Mouse (Mus musculus): Measurements from ENCODE around the gene Plac9a. TPM values are rescaled to one million over a fixed set of nuclear protein-coding genes. Genes with fewer than 3 reads are reported as not detected.
"Not testable (repeated sequence)": the region's sequence is repeated elsewhere in the genome, so short reads cannot be mapped to it uniquely, and the experiment has no call there.

Gene Plac9a
- 1 to 10 TPM in 1 of 2 experiments, not detected in 1; 1.2 TPM for total RNA-seq (2021)

DNA sequence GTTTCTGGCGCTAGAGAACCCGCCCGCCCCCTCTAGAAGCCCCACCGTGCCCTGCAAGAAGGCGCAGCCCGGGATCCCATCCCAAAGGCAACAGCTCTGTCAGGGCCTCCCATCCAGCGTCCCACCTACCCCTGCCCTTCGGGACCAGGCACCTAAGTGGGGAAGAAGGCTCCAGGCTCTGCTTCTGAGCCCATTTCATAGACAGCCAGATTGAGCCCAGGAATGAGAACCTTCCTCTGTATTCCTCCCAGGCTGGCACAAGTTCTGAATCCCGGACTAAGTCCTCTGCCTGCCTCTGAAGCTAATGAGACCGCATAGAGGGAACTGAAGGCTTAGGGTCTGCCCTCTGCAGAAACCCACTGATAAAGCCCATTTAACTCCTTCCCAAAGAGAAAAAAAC is at the start of gene Plac9a:
TSS of gene Plac9a (minus strand) at position 101 of the 400 bp plus-strand sequence.
- DNase-seq (ENCODE audit: extremely low spot score in 1 of 2, low spot score in 1 of 2) = not testable (repeated sequence)

DNA sequence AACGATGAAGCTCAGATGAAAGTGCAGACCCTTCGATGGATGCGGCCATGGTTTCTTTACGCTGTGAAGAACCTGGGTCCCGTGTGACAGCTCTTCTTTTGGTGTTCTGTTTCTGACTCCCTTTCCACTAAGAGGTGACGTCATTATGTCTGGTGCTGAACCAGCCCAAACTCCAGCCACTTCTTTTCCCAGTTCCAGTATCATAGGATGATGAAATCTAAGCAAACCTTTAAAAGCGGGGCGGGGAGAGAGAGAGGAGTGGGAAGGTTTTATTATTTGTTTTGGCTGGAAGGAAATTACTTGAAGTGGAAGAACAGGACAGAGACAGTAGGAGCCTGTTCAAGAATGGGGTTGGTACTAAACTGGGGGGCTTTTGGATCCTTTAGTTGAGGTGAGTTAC is 35.1 kb upstream of the Plac9a start, which contains the start of gene Cphx1:
TSS of gene Cphx1 (plus strand) at position 301 of the 400 bp plus-strand sequence.
- DNase-seq (ENCODE audit: extremely low spot score in 1 of 2, low spot score in 1 of 2) = not testable (repeated sequence)

DNA sequence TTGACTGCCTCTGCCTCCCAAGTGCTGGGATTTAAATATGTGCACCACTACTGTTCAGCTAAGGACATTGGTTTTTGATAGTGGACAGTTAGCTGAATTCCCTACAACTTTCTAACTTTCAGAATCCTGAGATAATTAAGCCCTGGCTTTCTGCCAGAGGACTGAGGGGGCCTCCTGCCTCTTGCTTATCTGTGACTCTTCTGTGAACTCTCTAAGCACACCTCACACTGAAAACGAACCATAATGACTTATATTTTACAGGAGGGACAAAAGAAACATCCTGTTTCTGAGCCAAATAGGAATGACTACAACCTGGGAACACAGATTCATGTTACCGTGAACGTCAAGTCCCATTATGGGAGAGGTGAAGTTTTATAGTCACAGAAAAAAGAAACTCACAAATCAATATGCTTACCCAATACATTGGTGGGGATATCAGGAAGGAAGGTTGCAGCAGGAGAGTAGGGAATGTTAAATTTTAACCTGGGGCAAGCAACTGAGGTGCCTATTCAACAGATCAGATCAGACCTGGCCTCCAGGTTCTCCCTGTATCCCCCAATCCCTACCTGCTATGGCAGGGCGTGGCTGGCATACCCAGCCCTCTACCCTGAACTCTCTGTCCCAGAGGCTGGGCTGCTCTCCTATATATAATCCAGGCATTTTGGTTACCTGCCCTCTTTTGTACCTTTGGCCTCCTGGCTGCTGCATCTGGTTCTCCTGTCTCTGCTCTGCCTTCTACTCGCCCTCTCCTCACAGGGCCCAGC is 34.1 kb upstream of the Plac9a start:
- DNase-seq (ENCODE audit: extremely low spot score in 1 of 2, low spot score in 1 of 2) = not testable (repeated sequence)

DNA sequence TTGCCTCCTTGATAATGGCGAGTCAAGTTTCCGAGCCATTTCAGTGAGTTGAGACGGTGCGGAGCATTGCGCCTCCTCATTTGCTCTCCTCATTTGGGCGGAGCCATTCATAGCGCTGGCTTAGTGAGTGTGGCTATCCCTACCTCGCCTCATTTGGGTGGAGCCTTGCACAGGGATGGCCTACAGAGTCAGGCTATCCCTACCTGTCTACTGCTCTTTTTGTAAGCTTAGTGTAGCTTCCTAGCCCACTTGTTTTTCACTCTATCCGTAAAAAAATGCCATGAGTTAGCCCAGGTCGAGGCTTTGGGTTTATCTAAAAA is 24.6 kb upstream of the Plac9a start, which contains the start of gene Tmem254a:
TSS of gene Tmem254a (minus strand) at position 111 of the 320 bp plus-strand sequence.
- not testable (repeated sequence) for DNase-seq (ENCODE audit: extremely low spot score in 1 of 2, low spot score in 1 of 2)

DNA sequence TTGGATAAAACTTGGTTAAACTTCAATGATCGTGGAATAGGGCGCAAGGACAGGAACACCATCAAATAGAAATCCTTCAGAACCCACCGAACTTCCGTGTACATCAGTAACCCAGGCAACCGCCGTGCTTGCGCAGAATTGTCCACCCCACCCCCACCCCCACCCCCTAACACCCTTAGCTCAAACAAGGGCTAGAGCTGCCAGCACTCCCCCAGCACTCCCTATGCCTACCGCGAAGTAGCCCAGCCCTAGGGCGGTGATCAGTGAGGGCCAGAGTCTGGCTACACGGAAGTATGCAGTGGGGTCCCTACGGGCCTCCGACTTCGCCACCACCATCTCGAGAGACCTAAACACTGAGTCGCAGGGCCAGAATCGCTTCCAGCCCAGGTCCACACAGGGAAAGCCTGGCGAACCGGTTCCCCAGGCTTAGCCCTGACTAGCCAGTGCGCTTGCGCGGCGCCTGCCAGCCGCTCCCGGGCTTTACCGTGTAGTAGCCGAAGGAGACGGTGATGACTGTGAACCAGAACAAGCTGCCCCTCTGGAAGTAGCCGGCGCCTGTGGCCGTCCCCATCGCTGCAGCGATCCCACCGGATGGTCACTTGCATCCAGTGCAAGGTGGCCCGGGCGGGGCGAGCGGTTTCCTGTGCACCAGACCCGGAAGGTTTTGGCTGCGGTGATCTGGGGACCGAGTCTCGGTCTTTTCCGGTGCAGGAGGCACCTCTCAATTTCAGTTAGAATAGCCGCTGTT is 24.1 kb upstream of the Plac9a start:
- not testable (repeated sequence) for DNase-seq (ENCODE audit: extremely low spot score in 1 of 2, low spot score in 1 of 2)

DNA sequence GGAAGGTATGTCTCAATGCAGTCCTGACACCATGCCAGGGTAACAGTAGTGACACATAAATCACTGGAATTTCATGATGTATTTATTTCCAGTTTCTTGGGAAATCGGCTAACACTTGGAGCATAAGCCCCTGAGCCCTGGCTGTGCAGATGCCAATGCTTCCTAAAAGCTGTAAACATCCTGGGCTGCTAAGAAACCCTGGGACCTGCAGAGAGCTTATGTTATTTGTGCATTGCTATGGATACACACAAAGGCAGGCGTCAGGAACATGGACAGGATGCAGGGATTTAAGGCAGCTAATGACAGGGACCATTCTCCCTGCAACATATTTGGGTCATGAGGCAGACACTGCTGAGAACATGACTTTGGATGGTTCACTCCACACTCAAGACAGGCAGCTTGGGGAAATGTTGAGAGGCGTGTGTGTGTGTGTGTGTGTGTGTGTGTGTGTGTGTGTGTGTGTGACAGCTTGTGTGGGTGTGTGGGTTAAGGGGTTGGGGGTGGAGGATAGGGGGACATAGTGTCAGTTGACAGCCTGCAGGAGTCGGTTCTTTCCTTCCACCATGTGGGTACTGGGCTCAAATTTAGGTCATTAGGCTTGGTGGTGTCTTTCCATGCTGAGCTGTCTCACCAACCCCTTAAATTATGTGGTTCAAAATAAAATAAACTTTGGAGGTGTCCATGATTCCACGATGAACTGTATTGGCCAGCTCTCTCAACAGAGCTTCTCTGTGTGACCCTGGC is 15.7 kb upstream of the Plac9a start:
- not testable (repeated sequence) for DNase-seq (ENCODE audit: extremely low spot score in 1 of 2, low spot score in 1 of 2)

- not testable (repeated sequence) for DNase-seq (ENCODE audit: extremely low spot score in 1 of 2, low spot score in 1 of 2)
These were observed 6.1 kb upstream of the Plac9a start for GRCm38 (mm10) chr14:25908976-25909375.

- DNase-seq (ENCODE audit: extremely low spot score in 1 of 2, low spot score in 1 of 2) = not testable (repeated sequence)
These were observed 4.4 kb upstream of the Plac9a start for GRCm38 (mm10) chr14:25907272-25907671.

- DNase-seq (ENCODE audit: extremely low spot score in 1 of 2, low spot score in 1 of 2) = peak in 1 of 2 experiments; percentile 1
These were observed 2.3 kb upstream of the Plac9a start for GRCm38 (mm10) chr14:25905243-25905642.

GRCm38 (mm10) chr14:25895686-25896085 is 7.2 kb downstream of the Plac9a start:
- DNase-seq (ENCODE audit: extremely low spot score in 1 of 2, low spot score in 1 of 2) = not testable (repeated sequence)

- DNase-seq (ENCODE audit: extremely low spot score in 1 of 2, low spot score in 1 of 2) = not testable (repeated sequence)
These were observed 8.3 kb downstream of the Plac9a start for GRCm38 (mm10) chr14:25894566-25894965.

DNA sequence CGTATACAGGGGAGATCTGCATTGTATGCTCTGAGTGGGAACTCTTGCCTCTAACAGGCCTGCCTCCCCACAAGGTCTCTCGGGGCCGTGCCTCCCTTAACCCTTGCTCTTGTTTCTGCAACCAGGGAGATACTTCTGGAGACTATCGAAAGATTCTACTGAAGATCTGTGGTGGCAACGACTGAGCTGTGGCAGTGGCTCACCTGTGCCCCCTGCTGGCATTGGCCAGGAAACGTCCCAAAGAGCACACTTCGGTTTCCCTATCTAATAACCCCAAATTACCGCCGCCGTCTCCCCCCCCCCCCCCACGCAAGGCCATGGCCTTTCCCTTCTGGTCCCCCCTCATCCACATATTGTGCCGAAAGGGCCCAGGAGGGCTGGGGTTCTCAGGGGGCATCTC is 17.0 kb downstream of the Plac9a start:
- DNase-seq (ENCODE audit: extremely low spot score in 1 of 2, low spot score in 1 of 2) = not testable (repeated sequence)

DNA sequence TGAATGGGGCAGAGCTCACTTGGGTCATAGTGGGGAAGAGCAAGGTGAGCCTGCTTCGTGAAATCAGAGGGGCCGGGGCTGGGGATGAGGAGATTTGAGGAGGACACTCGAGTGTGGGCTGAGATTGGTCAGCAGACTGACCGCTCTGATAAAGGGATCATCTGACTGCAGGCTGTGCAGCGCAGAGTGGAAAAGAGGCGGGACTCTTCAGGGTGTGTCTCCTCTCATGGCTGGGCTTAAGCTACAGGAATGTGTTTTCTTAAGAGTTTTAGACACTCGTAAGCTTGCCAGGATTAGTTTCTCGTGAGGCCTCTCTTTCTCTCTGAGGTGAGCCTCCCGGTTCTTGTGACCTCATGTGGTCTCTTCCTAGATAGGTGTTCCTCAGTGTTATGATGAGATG is 21.1 kb downstream of the Plac9a start:
- DNase-seq (ENCODE audit: extremely low spot score in 1 of 2, low spot score in 1 of 2) = not testable (repeated sequence)

DNA sequence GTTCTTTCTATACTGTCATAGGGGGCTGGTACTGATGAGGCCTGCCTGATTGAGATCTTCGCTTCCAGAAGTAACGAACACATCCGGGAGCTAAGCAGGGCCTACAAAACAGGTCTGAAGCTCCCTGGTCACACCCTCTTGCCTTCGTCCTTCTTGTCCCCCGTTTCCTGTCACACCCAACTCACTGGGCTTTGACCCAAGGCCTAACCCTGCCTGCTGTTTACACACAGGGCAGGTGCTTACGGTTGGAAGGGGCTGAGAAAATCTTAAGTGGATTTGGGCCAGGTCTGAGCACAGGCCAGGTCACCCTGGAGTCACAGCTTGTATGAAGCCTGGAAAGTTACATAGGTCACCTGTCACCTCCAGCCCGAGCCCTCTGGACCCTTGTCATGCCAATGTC is 26.3 kb downstream of the Plac9a start:
- not testable (repeated sequence) for DNase-seq (ENCODE audit: extremely low spot score in 1 of 2, low spot score in 1 of 2)

DNA sequence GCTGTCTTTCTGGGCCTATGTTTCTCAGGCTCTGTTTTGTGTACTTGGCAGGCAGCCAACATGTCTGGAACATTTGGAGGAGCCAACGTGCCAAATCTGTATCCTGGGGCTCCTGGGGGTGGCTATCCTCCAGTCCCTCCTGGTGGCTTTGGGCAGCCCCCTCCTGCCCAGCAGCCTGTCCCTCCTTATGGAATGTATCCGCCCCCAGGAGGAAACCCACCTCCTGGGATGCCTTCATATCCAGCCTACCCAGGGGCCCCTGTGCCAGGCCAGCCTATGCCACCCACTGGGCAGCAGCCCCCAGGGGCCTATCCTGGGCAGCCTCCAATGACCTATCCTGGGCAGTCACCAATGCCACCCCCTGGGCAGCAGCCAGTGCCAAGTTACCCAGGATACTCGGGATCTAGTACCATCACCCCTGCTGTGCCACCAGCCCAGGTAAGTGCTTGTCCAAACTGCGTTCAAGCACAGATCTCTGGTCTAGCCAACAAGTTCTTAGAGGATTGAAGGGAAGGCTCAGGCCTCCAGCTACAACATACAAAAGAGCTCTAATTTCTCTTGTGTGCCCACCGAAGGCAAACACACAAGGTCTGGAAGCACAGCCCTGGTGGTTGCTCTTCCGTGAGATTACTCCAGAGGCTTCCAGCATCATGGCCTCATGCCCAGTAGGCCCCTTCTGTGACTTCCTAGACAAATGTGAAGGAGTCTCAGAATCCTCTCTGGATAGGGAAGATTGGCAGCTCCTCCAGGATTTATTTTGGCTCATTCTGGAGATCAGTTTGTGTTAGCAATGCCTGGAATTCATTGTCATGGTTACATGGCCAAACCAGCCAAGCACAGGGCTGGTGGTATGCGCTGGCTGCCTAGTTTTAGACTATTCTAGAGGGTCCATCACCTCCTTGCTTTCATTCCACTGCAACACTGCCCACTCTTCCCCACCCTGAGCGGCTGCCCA is 30.2 kb downstream of the Plac9a start:
- DNase-seq (ENCODE audit: extremely low spot score in 1 of 2, low spot score in 1 of 2) = peak; percentile 34 to 49

- no peak for DNase-seq (ENCODE audit: extremely low spot score in 1 of 2, low spot score in 1 of 2)
These were observed 33.6 kb downstream of the Plac9a start for GRCm38 (mm10) chr14:25869135-25869878.

DNA sequence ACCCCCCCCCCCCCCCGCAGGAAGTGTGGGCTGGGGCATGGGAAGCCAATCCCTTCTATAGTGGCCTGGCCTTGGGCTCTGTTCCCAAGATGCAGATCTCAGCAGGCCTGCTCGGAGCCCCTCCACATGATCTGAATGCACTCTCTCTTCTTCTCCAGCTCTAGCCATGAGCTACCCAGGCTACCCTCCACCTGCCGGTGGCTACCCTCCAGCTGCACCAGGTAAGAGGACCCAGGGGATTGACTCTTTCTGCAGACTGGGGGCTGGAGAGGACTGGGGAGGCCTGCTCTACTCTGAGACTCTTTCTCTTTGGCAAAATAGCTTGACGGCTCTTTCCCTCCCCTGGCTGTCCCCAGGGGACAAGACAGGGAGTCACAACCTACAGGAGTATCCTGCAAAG is 34.2 kb downstream of the Plac9a start:
- no peak for DNase-seq (ENCODE audit: extremely low spot score in 1 of 2, low spot score in 1 of 2)

DNA sequence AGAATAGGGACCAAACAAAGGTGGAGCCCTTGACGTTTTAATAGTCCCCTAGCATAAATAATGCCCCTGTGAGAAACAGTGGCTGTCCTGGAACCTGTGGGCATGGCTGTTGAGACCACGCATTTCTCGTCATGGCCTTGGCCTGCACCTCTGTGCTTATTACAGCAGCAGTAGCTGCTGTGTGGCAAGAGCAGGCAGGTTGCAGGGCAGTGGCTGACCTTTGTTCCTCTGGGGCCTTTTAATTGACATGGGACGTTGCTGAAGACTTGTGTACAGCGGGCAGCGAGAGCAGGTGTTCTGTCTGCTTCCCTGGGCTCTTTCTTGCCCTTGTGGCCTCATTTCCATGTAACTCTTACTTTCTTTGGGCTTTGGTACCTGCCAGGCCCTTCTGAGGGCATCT is 35.1 kb downstream of the Plac9a start:
- DNase-seq (ENCODE audit: extremely low spot score in 1 of 2, low spot score in 1 of 2) = no peak

DNA sequence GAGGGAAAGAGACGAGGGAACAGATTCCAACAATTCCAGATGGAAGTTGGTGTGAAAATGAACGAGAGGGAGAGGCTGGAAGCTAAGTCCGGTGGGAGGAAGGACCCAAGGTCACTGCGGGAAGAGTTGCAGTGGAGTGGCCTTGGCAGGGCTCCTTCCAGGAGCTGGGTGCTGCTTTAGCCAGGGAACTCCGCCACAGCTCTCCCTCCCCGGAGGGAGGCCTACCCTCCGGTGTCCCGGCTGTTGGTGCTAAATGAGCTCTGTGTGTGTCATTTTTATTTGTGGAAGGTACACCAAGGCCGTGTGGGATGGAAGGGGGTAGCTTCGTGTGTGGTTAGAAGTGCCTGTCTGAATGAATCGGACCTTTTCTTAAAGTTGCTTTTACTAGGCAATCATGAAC is 36.1 kb downstream of the Plac9a start:
- no peak for DNase-seq (ENCODE audit: extremely low spot score in 1 of 2, low spot score in 1 of 2)
